Mouse (Mus musculus) midbrain, embryonic 10.5 days (tissue): ENCODE data around the gene Gabbr1. TPM values are rescaled to one million over a fixed set of nuclear protein-coding genes. Genes with fewer than 3 reads are reported as not detected.

ENCODE experiments used
- DNase-seq: peaks from one replicate; pipeline ENCODE4 v3.0.0-alpha.2; 2017; ENCODE audit warnings: low spot score
- H3K27ac ChIP-seq: fragments of 300-500 bp; sonication (generic); replicated peaks from 2 replicates; pipeline ENCODE4 v1.5.1; 2016; ENCODE audit warnings: mild to moderate bottlenecking
- H3K27me3 ChIP-seq: fragments of 300-500 bp; sonication (generic); 2 replicates; pipeline ENCODE4 v1.6.1; 2016; ENCODE audit warnings: low read depth, mild to moderate bottlenecking; ENCODE audit not compliant: poor library complexity, severe bottlenecking
- H3K36me3 ChIP-seq: fragments of 300-500 bp; sonication (generic); 2 replicates; pipeline ENCODE4 v1.6.1; 2016; ENCODE audit warnings: mild to moderate bottlenecking, moderate library complexity
- H3K4me1 ChIP-seq: fragments of 300-500 bp; sonication (generic); 2 replicates; pipeline ENCODE4 v1.6.1; 2016
- H3K4me3 ChIP-seq: fragments of 300-500 bp; sonication (generic); 2 replicates; pipeline ENCODE4 v1.5.1; 2016; ENCODE audit warnings: mild to moderate bottlenecking, moderate library complexity
- H3K9me3 ChIP-seq: fragments of 300-500 bp; sonication (generic); replicated peaks from 2 replicates; pipeline ENCODE4 v1.6.1; 2016; ENCODE audit warnings: mild to moderate bottlenecking
- WGBS: fragments of 180-500 bp; shearing (Covaris S2); methylation state at CpG from one replicate; pipeline ENCODE4 v1.1.7; 2016; 5-methylcytosine and 5-hydroxymethylcytosine counted together
- polyA plus RNA-seq: library from polyadenylated mRNA; unstranded; fragments of >200 nt; fragmentation: Nextera tagmentation; extraction: Ambion mirVana; gene quantifications from 2 replicates; pipeline ENCODE4 v1.2.1, GENCODE M21; 2016

The Gabbr1 gene
- polyA plus RNA-seq, 1 experiment from 2014 or later = 7.9 TPM

- Histone ChIP-seq H3K9me3 (no peaks in the 10 kb centered on the region), H3K4me1 (peaks cover 19% of the 10 kb centered on the region), H3K27me3 (no peaks in the 10 kb centered on the region), H3K27ac (no peak overlapping the region), H3K4me3 (no peak overlapping the region), H3K36me3 (peaks cover 99% of the 10 kb centered on the region)
- no peak for DNase-seq
- WGBS = 85% methylated on average over 1 of the region's 1 CpGs
These were observed 22.1 kb downstream of the Gabbr1 start for GRCm38 (mm10) chr17:37067861-37068260.

- H3K4me1 ChIP-seq = peaks cover 24% of the 10 kb centered on the region
- H3K27me3 ChIP-seq = no peaks in the 10 kb centered on the region
- no peak overlapping the region for H3K4me3 ChIP-seq
- no peak overlapping the region for H3K27ac ChIP-seq
- WGBS = 90% methylated on average over 8 of the region's 8 CpGs
- H3K9me3 ChIP-seq = no peaks in the 10 kb centered on the region
- peaks cover 99% of the 10 kb centered on the region for H3K36me3 ChIP-seq
- no peak for DNase-seq
These were observed 24.4 kb downstream of the Gabbr1 start for GRCm38 (mm10) chr17:37070121-37070520.

GRCm38 (mm10) chr17:37072080-37072729 lies 26.4 kb downstream of the Gabbr1 start:
- Histone ChIP-seq H3K27ac (peak overlapping the region; percentile 56), H3K36me3 (peaks cover 98% of the 10 kb centered on the region), H3K27me3 (no peaks in the 10 kb centered on the region), H3K4me1 (peaks cover 24% of the 10 kb centered on the region), H3K4me3 (no peak overlapping the region), H3K9me3 (no peaks in the 10 kb centered on the region)
- no peak for DNase-seq
- WGBS = 69% methylated on average over 12 of the region's 12 CpGs

- Histone ChIP-seq H3K9me3 (no peaks in the 10 kb centered on the region), H3K27ac (peak overlapping the region; percentile 67), H3K4me3 (no peak overlapping the region), H3K27me3 (no peaks in the 10 kb centered on the region), H3K4me1 (peaks cover 24% of the 10 kb centered on the region), H3K36me3 (peaks cover 92% of the 10 kb centered on the region)
- DNase-seq = no peak
- 45% methylated on average over 11 of the region's 11 CpGs for WGBS
These were observed 27.0 kb downstream of the Gabbr1 start for GRCm38 (mm10) chr17:37072730-37073276.

GRCm38 (mm10) chr17:37075181-37075580 lies 29.4 kb downstream of the Gabbr1 start:
- Histone ChIP-seq H3K4me3 (no peak overlapping the region), H3K9me3 (no peaks in the 10 kb centered on the region), H3K36me3 (peaks cover 69% of the 10 kb centered on the region), H3K4me1 (peaks cover 46% of the 10 kb centered on the region), H3K27ac (no peak overlapping the region), H3K27me3 (no peaks in the 10 kb centered on the region)
- DNase-seq = no peak
- 87% methylated on average over 6 of the region's 6 CpGs for WGBS

- WGBS = 95% methylated on average over 2 of the region's 2 CpGs
- DNase-seq = no peak
- no peaks in the 10 kb centered on the region for H3K9me3 ChIP-seq
- H3K27me3 ChIP-seq = no peaks in the 10 kb centered on the region
- H3K36me3 ChIP-seq = peaks cover 63% of the 10 kb centered on the region
- H3K4me3 ChIP-seq = no peak overlapping the region
- peaks cover 49% of the 10 kb centered on the region for H3K4me1 ChIP-seq
- H3K27ac ChIP-seq = no peak overlapping the region
These were observed 30.0 kb downstream of the Gabbr1 start for GRCm38 (mm10) chr17:37075766-37076165.

GRCm38 (mm10) chr17:37078193-37078592 lies 32.4 kb downstream of the Gabbr1 start:
- DNase-seq = no peak
- Histone ChIP-seq H3K4me1 (peaks cover 33% of the 10 kb centered on the region), H3K27ac (no peak overlapping the region), H3K36me3 (peaks cover 39% of the 10 kb centered on the region), H3K4me3 (no peak overlapping the region), H3K9me3 (no peaks in the 10 kb centered on the region), H3K27me3 (no peaks in the 10 kb centered on the region)
- 35% methylated on average over 1 of the region's 1 CpGs for WGBS

DNA sequence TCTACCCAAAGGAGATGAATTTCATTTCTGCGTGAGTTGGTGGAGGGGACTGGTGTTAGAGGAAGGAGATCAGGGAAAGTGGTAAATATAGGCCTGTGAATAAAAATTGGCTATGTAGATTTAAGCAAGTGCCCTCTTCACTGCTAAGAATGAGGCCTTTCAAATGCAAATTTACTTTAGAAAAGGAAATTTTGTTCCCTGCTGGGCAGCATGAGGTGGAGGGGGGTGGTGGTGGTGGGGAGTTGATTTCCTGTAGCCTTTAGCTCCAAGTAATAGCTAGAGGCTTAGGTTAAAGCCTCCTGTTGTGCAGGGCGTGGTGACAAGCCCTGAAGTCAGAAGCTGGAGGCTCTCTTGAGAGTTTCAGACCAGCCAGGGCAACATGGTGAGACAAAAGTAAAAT lies 33.2 kb downstream of the Gabbr1 start:
- WGBS = 9% methylated on average over 2 of the region's 2 CpGs
- H3K4me1 ChIP-seq = peaks cover 29% of the 10 kb centered on the region
- H3K4me3 ChIP-seq = 0 out of 2 replicates have a peak overlapping the region, but pooled peaks have one; percentile 23
- H3K9me3 ChIP-seq = no peaks in the 10 kb centered on the region
- no peaks in the 10 kb centered on the region for H3K27me3 ChIP-seq
- peak; percentile 26 for DNase-seq
- H3K27ac ChIP-seq = peak overlapping the region; percentile 68
- H3K36me3 ChIP-seq = peaks cover 31% of the 10 kb centered on the region

- peaks cover 20% of the 10 kb centered on the region for H3K36me3 ChIP-seq
- no peak overlapping the region for H3K27ac ChIP-seq
- H3K4me1 ChIP-seq = peaks cover 25% of the 10 kb centered on the region
- WGBS = 14% methylated on average over 5 of the region's 5 CpGs
- H3K27me3 ChIP-seq = no peaks in the 10 kb centered on the region
- no peak for DNase-seq
- H3K4me3 ChIP-seq = no peak overlapping the region
- H3K9me3 ChIP-seq = no peaks in the 10 kb centered on the region
These were observed 34.4 kb downstream of the Gabbr1 start for GRCm38 (mm10) chr17:37080119-37080518.

- Histone ChIP-seq H3K27me3 (no peaks in the 10 kb centered on the region), H3K4me3 (no peak overlapping the region), H3K9me3 (no peaks in the 10 kb centered on the region), H3K27ac (no peak overlapping the region), H3K36me3 (peaks cover 5% of the 10 kb centered on the region; the same call in 1 of the 2 replicates), H3K4me1 (peaks cover 25% of the 10 kb centered on the region)
- DNase-seq = no peak
- WGBS = 87% methylated on average over 4 of the region's 4 CpGs
These were observed 35.9 kb downstream of the Gabbr1 start for GRCm38 (mm10) chr17:37081659-37082058.

DNA sequence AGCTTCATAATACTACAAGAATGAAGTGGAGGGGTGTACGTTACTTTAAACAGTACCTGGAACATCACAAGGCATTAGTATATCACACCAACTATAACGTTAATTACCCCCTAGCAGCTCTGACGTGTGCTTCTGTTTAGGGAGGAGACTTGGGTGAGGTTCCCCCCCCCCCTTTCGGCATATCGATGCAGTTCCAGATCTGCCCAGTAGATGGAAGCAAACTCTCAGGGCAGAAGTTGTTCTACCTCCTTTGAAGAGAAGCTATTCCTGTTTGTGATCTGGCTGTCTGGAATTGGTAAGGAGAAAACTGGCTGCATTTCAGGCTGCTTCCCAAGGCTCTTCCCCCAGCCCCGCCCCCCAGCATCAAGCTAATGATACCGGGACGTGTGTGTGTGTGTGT lies 37.6 kb downstream of the Gabbr1 start:
- H3K27me3 ChIP-seq = no peaks in the 10 kb centered on the region
- peak; percentile 70 for DNase-seq
- no peak overlapping the region for H3K4me3 ChIP-seq
- no peaks in the 10 kb centered on the region for H3K36me3 ChIP-seq
- no peak overlapping the region for H3K27ac ChIP-seq
- peaks cover 21% of the 10 kb centered on the region for H3K4me1 ChIP-seq
- H3K9me3 ChIP-seq = no peaks in the 10 kb centered on the region
- 7% methylated on average over 8 of the region's 8 CpGs for WGBS

DNA sequence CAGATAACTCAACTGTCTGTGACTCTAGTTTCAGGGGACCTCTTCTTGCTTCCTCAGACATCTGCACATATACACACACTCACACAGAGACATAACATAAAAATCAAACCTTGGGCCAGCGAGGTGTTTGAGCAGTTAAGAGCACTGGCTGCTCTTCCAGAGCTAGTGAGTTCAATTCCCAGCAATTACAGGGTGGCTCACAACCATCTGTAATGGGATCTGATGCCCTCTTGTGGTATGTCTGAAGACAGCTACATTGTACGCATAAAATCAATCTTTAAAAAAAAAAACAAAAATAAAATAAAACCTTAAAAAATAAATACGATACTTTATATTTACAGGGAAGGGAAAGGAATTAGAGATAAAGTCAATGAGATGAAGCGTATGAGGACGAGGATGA lies 38.9 kb downstream of the Gabbr1 start:
- Histone ChIP-seq H3K4me1 (peaks cover 8% of the 10 kb centered on the region), H3K36me3 (no peaks in the 10 kb centered on the region), H3K4me3 (no peak overlapping the region), H3K27me3 (no peaks in the 10 kb centered on the region), H3K27ac (no peak overlapping the region), H3K9me3 (no peaks in the 10 kb centered on the region)
- 68% methylated on average over 5 of the region's 5 CpGs for WGBS
- no peak for DNase-seq

DNA sequence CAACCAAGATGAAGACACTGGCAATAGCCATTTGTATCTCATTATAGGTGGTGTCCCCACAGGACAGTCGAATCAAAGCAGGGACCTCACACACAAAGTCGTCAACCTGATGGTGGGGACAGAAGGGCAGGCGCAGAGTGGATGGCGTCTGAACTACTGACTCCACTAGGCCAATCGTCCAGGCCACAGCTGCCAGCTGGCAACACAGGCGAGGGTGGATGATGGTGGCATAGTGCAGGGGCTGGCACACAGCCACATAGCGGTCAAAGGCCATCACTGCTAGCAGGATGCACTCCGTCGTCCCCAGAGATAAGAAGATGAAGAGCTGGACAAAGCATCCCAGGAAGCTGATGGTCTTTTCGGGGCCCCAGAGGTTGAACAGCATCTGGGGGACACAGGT lies 39.8 kb downstream of the Gabbr1 start:
- 86% methylated on average over 10 of the region's 10 CpGs for WGBS

More for the DNA sequence above, 39.8 kb downstream of the Gabbr1 start:
- no peak for DNase-seq
- H3K9me3 ChIP-seq = no peaks in the 10 kb centered on the region
- no peak overlapping the region for H3K27ac ChIP-seq
- H3K4me1 ChIP-seq = no peaks in the 10 kb centered on the region
- no peaks in the 10 kb centered on the region for H3K27me3 ChIP-seq
- no peaks in the 10 kb centered on the region for H3K36me3 ChIP-seq
- no peak overlapping the region for H3K4me3 ChIP-seq
